Mouse (Mus musculus): ENCODE data around the gene Ifi27l2b.
"Not testable (repeated sequence)": the region's sequence is repeated elsewhere in the genome, so short reads cannot be mapped to it uniquely, and the experiment has no call there.

The Ifi27l2b gene

DNA sequence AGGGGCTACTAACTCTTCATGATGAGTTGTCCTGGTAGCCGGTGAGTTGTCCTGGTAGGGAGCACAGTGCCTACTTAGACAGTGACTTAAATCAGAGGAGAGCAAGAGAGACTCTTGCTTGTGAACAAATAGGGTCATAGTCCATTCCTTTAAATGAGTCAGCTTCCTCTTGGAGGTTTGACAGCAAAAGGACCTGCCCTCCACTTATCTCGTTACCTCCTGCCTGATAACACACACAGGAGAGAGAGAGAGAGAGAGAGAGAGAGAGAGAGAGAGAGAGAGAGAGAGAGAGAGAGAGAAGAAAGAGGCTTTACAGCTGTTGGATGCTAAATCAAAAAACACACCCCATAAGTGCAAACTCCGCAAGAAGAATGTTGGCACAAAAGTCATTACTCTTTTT lies at the start of gene Ifi27l2b:
Gene Ifi27l2b, minus strand, starts transcription at position 84 of the 400 bp plus-strand sequence.
- no peak for DNase-seq (ENCODE audit: low spot score)

DNA sequence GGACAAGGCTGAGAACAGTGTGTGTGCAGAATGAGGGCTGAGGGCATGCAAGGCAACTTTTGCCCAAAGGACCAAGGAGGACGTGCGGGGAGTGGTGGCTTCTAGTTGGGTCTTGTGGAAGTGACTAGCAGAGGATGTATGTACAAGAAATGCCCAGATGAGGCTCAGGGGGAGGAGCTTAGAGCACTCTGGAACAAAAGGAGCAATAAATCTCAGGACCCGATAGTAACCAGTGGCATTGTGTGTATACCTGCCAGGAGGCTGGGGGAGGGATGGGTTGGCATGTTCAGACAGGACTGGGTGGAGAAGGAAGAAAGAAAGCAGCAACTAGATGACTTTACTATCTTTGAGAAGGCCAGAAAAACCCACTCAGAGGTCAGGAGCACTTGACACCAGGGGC lies 47.4 kb upstream of the Ifi27l2b start:
- DNase-seq (ENCODE audit: low spot score): no peak

DNA sequence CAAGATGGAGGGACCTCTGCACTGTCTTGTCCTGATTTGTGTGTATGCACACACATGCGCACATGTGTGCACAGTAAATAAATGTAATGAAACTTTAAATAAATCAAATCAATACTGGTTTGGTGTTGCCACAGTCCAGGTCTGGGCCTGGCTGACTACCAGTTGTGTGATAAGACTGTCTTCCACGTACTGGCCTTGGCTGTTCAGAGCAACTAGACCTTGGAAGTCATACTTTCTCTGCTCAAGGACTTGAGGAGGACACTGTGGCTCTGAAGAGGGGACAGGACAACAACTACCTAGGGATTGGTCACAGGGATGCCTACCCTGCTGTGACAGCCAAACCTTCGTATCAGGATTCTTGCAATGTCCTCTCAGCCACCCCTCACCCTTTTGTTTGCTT lies 46.3 kb upstream of the Ifi27l2b start:
- no peak for DNase-seq (ENCODE audit: low spot score)

DNA sequence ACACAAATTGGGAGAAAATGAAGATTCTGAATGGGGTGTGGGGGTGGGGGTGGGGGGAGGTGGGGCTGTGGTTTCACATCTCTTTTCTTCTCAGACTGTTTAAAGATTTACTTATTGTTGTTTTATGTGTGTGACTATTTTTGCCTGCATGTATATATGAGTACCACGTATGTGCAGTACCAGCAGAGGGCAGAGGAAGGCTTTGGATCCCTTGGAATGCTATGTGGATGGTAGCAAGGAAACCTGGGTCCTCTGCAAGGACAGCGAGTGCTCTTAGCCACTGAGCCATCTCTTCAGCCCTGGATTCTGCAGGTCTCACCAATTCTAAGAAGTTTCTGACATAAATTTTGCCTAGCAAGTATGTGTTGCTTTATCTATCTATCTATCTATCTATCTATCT lies 42.2 kb upstream of the Ifi27l2b start:
- DNase-seq (ENCODE audit: low spot score): no peak

DNA sequence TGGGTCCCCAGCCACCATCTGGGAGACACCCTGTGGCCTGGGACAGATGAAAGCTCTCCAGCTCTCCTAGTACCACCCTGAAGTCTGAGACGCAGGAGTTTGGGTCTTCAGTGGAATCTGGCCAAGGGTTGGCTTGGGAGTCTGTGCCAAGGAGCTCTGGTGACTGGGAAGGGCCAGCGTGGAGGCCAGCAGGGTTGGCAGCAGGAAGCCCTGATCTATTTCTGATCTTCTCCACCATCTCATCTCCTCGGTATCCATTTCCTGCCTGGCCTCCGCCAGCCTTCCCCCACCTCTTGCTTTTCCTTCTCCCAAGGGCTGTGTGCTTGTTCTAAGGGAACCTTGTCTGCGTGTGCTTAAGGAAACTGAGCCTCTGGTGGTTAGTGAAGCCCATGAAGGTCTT lies 41.7 kb upstream of the Ifi27l2b start:
- no peak for DNase-seq (ENCODE audit: low spot score)

DNA sequence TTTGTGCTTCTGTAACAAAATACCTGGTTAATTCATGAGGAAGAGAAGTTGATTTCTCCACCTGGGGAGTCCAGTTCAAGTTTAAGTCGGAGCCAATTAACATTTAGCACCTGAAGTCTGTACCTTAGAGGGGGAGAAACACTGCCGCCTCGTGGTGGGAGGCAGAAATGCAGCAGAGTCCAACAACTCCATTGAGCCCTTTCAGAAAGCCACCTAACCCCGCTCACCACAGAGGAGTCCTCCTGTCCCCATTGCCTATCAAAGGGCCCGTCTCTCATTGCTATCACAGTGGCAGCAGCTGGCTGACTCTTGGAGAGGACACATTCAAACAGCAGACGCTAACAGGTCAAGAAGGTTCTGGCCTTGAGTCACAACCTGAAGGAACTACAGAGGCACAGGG lies 37.5 kb upstream of the Ifi27l2b start:
- DNase-seq (ENCODE audit: low spot score): peak; percentile 62

DNA sequence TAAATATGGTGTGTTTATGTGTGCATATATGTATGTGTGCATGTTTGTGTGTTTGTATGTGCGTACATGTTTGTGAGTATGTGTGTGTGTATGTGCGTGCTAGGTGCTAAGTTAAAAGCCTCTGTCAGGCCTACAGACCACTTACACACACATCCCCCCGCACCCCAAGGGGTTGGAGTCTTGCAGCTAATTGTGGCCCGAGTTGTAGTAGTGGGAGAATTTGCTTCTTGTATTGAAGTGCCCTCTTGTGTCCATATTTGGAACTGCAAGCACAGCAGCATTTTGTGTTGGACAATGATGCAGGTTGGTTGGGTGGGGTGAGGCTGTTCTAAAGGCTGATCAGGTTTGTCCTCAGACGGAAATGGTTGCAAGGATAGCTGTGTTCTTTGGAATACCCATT lies 35.7 kb upstream of the Ifi27l2b start:
- DNase-seq (ENCODE audit: low spot score): peak; percentile 85

DNA sequence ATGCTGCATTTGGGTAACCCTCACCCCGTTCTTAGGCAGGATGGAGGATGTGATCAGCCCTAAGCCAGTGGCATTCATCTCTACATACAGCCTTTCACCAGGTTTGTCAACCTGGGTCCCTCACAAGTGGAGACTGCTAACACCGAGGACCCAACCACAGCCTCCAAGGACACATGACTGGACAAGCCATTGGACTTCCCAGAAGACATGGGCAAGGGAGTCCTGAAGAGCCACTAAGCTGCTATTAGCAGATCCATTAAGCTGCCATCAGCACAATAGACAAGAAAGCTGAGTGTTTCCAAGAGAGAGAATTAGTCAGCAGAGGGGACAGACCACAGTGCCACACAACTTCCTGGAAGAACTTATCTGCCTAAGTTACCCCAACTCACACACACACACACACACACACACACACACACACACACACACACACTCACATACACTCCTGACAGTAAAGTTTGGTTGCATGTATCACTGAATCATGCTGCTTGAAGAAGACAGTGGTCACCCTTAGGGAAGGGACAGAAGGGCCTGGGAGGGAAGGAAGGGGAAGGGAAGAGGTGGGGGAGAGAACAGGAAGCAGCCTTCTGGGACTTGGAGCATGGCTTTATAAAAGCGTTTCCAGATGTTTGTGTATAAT lies 34.2 kb upstream of the Ifi27l2b start:
- no peak for DNase-seq (ENCODE audit: low spot score)

DNA sequence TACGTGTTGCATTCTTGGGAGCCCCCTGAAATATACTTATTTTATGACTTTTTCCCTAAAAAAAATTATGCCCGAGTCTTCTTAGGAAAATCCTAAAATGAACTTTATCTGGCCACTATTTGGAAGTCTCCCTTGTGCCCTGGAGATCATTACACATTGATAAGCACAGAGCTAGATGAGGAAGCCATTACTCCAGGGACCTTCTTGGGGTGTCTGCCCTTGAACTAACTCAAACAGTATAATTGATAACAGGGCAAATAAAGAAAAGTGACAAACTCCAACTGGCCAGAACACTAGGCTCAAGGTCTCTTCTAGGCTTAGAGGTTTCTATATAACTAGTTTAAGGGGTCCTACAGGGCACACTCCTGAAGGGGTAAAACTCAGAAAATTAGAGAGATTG lies 30.7 kb upstream of the Ifi27l2b start:
- DNase-seq (ENCODE audit: low spot score): no peak

DNA sequence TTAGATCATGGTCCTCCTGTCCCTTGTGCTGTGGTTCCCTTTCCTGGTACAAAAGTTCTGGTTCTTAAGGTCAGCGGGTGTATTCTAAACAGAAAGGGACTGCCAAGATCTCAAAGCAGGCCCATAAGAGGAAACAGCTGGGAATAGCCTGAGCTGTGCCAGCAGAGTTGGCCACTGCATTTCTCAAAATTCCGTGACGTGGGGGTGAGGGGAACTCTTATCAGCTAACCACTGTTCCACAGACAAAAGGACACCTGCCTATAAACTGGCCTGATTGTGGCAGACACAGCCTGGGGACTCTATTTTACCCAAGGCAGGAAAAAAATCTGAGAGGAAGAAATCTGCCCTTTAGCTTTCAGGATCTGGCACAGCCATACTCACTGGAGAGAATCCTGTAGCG lies 30.3 kb upstream of the Ifi27l2b start:
- peak; percentile 79 for DNase-seq (ENCODE audit: low spot score)

DNA sequence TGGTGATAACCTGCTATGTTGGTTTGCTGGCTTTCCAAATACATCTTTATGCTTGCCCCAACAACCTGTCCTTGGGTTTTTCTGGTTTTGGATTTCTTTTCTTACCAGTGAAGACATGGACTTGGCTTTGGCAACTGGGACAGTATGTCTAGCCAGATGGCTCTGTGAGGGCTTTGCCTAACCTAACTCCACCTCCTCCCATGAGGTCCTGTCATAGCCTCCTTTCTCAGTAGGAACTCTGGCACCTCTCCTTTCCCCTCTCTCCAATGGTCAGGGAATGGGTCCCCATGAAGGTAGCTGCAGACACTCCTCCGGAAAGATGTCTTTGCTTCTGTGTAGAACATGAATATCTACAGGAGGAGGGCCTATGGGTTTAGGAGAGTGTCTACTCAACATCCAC lies 29.7 kb upstream of the Ifi27l2b start:
- peak; percentile 74 for DNase-seq (ENCODE audit: low spot score)

DNA sequence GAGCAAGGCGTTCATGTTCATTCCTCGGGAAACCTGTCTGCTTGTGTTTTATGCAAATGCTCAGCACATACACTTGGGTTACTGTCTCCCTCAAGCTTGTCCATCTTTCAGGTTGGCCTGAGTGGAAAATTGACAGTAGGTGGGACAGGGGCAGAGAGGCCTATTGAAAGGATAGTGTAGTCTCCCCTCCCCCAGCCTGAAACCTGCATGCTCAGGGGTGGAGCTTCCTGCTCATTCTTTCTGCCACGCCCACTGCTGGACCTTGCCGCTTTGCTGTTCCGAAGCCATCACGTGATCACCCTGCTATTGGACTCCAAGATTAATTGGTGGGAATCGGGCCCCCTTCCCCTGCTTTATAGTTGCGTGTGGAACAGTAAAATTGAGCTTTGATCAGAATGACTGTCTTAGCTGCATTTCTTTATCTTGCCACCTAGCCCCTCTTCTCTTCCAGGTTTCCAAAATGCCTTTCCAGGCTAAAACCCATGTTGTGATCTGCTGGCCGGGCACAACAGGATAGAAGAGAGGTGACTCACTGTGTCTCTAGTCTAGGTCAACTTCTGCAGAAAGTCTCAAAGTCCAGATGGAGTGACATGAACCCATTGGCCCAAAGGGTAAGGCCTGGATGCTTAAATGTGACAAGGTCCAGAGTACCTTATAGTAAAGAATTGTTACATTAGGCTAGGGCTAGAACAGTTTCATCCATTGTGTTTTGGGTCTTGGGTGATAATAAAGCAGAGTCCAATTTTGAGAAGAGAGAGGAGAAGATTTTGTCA lies 27.4 kb upstream of the Ifi27l2b start:
- DNase-seq (ENCODE audit: low spot score): not testable (repeated sequence)

DNA sequence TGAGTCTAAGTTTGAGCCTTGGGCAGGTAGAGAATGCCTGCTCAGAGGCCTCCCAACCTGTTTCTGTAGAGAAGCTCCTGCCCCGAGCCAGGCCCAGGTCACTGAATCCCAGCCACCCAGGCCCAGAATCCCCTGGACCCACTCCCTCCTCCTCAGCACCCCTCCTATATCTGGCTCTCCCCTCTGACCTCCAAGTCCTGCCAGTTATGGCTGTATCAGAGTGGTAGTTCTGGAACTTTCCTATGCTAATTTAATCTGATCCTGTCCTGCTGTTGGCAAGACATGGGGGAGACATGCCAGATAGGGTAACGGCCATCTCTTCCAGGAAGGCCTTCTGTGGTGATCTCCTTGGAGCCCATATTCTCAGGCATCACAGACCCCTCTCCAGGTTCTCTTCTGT lies 25.8 kb upstream of the Ifi27l2b start:
- peak; percentile 44 for DNase-seq (ENCODE audit: low spot score)

DNA sequence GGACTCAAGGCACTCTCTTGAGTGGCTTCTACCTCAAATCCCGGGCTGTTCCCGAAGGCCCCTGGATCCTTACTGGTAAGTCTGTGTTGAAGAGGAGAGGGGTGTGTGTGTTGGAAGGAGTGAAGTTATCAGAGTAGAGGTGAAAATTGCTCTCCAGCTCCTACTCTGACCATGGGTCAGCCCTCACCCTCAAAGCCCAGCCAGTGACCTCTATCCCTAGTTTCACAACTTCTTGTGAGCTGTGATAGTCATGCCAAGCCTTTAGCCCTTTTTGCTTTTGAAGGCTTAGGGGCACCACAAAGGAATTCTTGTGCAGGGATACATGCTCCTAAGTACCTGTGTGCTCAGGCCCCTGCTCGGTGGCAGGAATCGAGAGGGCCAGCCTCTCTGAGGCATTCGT lies 24.6 kb upstream of the Ifi27l2b start:
- DNase-seq (ENCODE audit: low spot score): peak; percentile 78

DNA sequence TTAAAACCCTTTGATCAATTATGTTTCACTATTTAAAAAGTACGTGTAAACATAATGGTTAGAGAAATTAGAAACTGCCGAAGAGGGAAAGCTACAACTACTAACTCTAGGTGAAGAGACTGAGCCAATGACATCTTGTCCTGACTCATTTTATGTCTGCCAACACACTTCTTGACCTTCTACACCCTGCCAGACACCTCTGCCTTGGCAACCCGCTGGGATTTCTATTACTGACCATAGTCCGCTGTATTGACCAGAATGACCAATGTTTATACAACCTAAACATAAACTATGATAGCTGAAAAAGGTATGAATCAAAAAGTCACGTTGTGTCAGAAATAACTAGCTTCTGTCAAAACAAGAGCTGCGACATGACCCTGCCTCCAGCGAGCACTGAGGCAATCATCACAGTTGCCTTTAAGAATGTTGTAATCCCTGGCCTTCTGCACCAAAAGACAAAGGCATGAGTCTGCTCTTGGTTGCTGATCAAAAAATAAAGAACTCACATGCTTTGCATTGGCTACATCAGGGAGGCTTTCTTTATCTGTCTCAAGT lies 20.5 kb upstream of the Ifi27l2b start:
- DNase-seq (ENCODE audit: low spot score): peak; percentile 82

DNA sequence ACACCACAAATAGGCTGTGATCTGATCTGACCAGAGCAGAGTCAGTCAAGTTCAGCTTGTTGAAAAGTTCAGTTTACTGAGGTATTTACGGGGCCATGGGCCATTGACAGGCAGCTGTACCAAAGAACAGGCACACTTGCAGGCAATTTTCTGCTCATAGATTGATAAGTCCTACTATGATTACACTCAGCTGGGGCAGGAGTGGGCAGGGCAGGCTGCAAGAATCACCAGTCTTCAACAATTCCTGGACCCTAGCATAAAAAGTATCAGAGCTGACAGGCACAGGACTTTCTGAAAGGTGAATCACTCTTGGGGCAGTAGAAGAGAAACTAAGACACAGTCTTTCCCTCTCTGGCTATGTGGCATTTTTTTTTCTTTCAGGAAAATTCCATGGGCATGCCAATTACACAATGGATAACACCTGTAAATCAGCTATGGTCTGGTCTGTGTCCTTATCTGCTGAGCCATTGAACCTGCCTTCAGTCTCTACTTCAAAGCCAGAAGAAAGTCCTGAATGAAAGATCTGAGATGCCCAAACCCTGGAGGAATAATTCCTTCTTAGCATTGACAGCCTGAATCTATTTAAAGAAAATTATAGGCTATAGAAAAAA lies 19.9 kb upstream of the Ifi27l2b start:
- no peak for DNase-seq (ENCODE audit: low spot score)

DNA sequence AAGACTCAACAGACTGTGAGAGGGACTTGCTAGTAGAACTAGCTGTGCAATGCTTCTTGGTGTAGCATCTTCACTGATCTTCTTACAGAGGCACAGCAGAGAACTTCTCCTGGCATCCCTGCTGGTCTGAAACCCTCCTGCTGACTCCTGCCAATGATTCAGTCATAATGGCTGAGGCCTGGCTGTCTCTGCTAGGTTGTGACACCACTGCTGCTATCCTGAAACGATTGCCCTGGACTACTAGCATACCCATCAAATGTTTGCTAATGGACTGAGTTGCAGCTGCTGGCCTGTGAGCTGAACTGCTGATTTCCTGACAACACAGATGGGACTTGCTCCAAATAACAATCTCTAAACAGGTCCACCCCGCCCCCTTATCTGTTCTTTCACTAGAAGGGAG lies 17.5 kb upstream of the Ifi27l2b start:
- peak; percentile 29 for DNase-seq (ENCODE audit: low spot score)

DNA sequence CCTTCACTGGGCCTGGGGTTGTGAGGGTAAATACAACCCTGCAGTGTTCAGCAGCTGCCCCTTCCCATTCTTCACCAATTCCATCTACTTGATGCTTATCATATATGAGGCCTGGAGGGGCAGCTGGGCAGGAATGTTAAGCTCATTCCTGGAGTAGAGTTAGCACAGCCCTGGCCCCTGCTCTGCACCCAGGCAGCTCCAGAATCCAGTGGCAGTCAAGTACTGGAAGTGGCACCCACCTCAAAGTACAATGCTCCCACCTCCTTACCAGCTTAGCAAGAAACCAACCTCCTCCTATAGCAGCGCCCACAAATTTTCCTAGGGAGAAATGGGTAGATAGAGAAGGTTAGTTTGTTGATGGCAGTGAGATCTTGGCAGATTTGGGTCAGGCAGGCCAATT lies 296 bp downstream of the Ifi27l2b start:
- DNase-seq (ENCODE audit: low spot score): not testable (repeated sequence)

DNA sequence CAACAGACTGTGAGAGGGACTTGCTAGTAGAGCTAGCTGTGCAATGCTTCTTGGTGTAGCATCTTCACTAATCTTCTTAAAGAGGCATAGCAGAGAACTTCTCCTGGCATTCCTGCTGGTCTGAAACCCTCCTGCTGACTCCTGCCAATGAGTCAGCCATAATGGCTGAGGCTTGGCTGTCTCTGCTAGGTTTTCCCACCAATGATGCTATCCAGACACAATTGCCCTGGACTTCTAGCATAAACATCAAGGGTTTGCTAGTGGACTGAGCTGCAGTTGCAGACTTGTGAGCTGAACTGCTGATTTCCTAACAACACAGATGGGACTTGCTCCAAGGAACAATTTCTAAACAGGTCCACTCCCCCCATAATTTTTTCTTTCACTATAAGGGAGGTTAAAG lies 3.7 kb downstream of the Ifi27l2b start:
- DNase-seq (ENCODE audit: low spot score): no peak

DNA sequence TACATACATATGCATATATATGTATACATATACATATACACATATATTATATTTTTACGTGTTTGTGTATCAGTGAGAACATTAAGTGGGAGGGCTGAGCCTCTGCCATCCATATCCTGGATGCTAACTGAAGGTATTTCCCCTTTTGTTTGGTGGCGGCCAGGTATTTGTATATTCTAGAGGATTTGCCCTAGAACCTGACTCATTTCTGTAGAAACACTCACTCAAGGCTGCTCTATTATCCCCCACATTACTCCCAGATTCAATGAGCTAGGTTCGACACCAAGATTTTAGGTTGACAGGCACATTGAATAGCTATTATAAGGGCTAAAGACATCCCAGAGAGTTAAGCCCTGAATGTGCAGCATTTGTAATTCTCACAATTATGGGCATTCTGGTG lies 12.0 kb downstream of the Ifi27l2b start:
- no peak for DNase-seq (ENCODE audit: low spot score)

DNA sequence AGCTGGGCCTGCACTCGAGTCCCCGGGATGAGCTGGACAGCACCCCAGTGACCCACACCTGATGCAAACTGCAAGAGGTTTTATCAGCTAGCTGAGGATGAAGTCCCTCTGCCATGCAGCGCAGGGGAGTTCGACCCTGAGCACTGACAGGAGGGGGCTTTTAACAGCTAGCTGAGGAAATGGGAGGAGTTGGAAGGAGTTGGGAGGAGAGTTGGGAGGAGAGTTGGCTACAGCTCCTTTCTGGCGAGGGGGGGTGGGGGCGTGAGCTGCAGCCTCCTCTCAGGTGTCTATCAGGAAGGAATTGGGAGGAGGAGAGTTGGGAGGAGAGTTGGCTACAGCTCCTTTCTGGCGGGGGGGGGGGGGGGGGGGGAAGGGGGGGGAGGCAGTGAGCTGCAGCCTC lies 12.8 kb downstream of the Ifi27l2b start:
- not testable (repeated sequence) for DNase-seq (ENCODE audit: low spot score)

DNA sequence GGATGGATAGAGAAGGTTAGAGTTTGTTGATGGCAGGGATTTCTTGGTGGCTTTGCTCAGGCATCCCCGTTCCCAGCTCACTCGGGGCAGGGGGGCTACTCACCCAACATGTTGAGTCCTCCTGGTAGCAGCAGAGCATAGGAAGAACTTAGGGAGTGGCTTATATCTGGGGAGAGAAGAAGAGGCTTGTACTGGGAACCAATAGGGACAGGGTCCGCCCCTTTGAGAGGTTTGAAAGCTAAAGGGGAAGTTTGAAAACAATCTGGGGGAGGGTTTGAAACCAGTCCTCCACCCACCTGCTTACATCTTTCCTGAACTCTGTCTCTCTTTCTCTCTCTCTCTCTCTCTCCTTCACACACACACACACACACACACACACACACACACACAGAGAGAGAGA lies 13.5 kb downstream of the Ifi27l2b start, which contains the start of gene Ifi27l2a:
Gene Ifi27l2a, minus strand, starts transcription at position 157 of the 400 bp plus-strand sequence.
- no peak for DNase-seq (ENCODE audit: low spot score)

DNA sequence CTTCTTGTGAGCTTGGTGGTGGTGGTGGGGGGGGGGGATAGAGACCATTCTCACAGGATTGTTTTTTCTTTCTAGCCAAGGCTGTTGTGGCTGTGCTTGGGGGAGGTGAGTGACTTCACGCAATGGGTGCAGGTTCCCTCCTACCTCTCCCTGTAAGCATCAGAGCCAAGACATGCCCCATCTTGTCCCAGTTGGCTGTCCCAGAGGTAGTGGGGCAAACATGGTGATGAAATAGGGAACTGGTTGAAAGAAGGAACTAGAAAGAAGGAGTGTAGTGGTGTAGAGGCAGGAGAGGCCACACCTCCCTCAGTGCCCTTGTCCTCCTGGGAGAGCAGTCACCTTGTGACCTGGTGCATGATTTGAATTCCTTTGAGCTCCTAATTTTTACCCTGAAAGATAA lies 19.4 kb downstream of the Ifi27l2b start:
- DNase-seq (ENCODE audit: low spot score): no peak
